Mouse (Mus musculus) liver, embryonic 14.5 days (tissue): Measurements from ENCODE around the gene Pafah1b1.

Experiments used
- CTCF ChIP-seq: IDR thresholded peaks from 2 replicates; pipeline ENCODE4 v1.5.1; 2016; ENCODE audit warnings: antibody characterized with exemption, low read depth, control low read depth
- EP300 ChIP-seq: IDR thresholded peaks from 2 replicates; pipeline ENCODE4 v1.6.1; 2016; ENCODE audit warnings: antibody characterized with exemption, low read depth

DNA sequence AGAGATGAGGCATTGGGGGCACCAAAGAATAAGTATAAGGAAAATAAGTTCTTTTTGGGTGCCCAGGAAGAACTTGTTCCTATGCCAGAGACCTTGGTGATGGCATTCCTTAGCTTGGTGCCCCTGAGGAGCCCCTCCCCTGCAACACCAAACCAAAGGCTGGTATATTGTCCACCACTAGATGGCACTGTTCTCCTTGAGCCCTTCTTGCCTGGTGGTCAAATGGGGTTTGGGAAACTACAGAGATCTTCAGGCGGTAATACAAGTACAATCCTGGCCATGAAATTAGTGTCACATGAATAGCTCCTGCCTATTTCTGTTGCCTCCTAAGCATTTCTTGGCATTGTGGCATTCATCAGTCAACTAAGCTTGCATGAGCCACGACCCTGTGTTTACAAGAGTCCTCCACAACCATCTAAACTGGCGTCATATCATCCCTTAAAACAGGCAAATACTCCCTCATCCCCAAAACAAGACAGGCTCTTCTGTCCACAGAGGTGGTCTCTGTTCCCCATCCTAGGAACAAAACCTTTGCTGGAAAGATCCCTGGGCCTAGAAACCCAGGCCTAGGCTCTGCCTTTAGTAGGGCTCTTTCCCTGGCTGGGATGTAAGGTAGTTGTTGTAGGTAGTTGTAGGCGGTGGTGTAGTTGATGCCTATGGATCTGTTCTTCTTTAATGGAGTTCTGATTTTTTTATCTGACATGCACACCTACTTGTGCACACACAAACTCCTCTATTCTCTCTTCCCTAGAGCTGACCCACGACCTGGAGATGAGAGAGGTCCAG is 89.8 kb downstream of the Pafah1b1 start:
- no peak for TF ChIP-seq EP300
- peak; percentile 93 for TF ChIP-seq CTCF
